Mouse (Mus musculus): ENCODE data around the gene Luzp4. TPM values are rescaled to one million over a fixed set of nuclear protein-coding genes. Genes with fewer than 3 reads are reported as not detected.
"Not testable (repeated sequence)": the region's sequence is repeated elsewhere in the genome, so short reads cannot be mapped to it uniquely, and the experiment has no call there.

Gene Luzp4
- polyA plus RNA-seq (2015; fragmentation: Nextera tagmentation; extraction: Ambion mirVana), result not detected in 2 replicates

GRCm38 (mm10) chrX:148857340-148857739 is at the start of gene Luzp4:
Luzp4 (plus strand) TSS chrX:148857640.
- ATAC-seq (ENCODE audit: low FRiP score, low read depth); H3K9ac ChIP-seq; H3K4me3 ChIP-seq; H3K4me1 ChIP-seq (replicated peaks); H3K9me3 ChIP-seq; H3K4me2 ChIP-seq; H3K27me3 ChIP-seq; H3K27ac ChIP-seq (replicated peaks); H3K36me3 ChIP-seq: not testable (repeated sequence)
- WGBS, result 77% methylated on average over 5 of the region's 6 CpGs

GRCm38 (mm10) chrX:148841801-148842200 is 15.6 kb upstream of the Luzp4 start:
- not testable (repeated sequence) for ATAC-seq (ENCODE audit: low FRiP score, low read depth); H3K27ac ChIP-seq (replicated peaks); H3K4me1 ChIP-seq (replicated peaks); H3K4me3 ChIP-seq; H3K27me3 ChIP-seq; H3K9me3 ChIP-seq; H3K9ac ChIP-seq; H3K36me3 ChIP-seq; H3K4me2 ChIP-seq
- 90% methylated on average over 4 of the region's 4 CpGs for WGBS

Other genes starting within 250 kb of the Luzp4 start
- gene Gm8334, start 242.5 kb upstream of the Luzp4 start, polyA plus RNA-seq (2015; fragmentation: Nextera tagmentation; extraction: Ambion mirVana), result not detected in 2 replicates
- gene Gm15127, start 194.0 kb upstream of the Luzp4 start, polyA plus RNA-seq (2015; fragmentation: Nextera tagmentation; extraction: Ambion mirVana), result not detected in 2 replicates
- not detected in 2 replicates for gene Ott, start 216.6 kb downstream of the Luzp4 start, polyA plus RNA-seq (2015; fragmentation: Nextera tagmentation; extraction: Ambion mirVana)

Data from hindbrain, embryonic 15.5 days (tissue).